Mouse (Mus musculus): ENCODE measurements around the gene 4930449I24Rik.
"Not testable (repeated sequence)": the region's sequence is repeated elsewhere in the genome, so short reads cannot be mapped to it uniquely, and the experiment has no call there.

The 4930449I24Rik gene

DNA sequence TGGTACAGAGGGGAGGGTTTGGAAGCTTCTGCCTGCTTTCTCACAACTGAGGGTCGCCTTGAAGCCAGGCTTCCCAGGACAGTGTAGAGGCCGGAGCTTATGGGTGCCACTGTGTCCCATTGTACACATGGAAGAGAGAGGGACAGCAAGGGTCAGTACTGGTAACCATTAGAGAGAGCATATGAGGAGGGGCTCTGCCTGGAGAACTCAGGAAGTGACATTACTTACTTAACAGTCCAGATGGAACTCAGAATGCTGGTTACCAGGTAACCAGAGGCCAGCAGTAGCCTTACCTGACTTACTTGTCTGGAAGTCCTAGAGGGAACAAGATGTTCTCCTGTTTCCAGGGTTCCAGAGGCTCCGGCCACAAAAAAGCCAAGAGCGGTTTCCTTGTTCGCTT, at the start of gene 4930449I24Rik:
Gene 4930449I24Rik (plus strand): TSS at position 301 of the 400 bp plus-strand sequence.
- DNase-seq, result not testable (repeated sequence)

DNA sequence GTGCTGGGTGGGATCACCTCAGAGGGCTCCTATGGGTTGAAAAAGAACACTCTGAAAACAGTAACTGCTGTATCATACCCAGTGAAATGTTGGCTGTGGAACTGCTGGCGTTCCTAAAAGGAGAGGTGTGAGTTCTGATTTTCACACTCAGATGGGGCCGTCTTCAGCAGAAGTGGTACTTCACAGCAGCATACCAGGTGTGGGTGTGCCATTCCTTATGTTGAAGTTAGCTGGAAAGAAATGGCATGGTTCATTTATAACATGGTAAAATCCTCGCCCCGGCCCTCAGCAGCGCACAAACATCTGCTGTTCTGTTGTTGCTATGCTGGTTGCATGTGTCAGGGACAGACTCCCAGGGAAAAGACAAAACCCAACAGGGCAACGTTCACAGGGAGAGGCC, 48.6 kb upstream of the 4930449I24Rik start:
- no peak for DNase-seq

DNA sequence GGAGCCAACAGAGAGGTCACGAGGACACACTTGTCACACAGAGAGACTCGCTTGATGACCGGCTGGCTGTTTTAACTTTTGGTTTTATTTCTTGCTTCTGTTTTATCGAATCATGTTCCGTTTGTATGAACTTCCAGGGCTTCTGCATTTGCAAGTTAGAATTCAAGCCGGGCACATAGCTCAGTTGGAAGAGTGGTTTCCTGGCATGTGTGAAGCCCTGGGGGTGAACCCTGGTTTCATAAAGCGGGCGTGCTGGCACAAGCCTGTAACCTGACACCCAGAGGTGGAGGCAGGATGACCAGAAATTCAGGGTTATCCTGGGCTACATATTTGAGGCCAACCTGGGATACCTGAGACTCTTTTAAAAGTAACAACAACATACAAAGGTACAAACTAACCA, 40.6 kb upstream of the 4930449I24Rik start:
- peak; percentile 34 for DNase-seq

DNA sequence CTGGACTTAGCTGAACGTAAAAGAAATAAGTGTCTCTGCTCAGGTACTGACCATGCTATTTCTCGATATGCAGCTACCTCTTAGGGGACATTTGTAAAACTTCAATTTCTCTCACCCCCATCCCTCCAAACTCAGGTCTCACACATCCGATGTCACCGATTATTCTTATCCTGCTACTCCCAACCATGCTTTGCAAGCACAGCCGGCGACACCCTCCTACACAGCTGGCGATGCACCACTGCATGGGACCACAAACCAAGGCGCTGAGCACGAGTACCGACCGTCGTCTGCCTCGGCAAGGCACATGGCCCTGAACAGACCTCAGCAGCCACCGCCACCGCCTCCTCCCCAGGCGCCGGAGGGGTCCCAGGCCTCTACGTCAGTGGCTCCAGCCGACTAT, 35.5 kb upstream of the 4930449I24Rik start:
- DNase-seq, result no peak

- DNase-seq, result no peak
These were observed 33.9 kb upstream of the 4930449I24Rik start for GRCm38 (mm10) chr5:146468311-146468710.

- no peak for DNase-seq
These were observed 31.4 kb upstream of the 4930449I24Rik start for GRCm38 (mm10) chr5:146470821-146471220.

DNA sequence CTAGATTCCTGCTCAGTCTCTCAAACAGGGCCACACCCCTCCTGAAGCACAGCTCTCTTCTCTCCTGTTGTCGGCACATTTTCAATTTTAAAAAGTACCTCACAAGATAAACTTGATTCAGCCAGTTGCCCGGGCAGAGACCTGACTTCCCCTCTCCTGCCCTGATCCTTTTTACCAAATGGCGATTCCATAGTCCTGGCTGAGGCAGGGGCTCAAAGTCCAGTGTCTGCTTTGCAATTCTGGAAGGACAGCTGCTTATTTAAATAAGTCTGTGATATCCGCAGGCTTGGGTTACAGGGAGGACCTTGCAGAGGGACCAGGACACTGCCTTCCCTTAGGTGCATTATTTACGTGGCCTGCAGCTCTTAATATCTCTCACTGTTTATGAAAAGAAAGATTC, 30.9 kb upstream of the 4930449I24Rik start:
- DNase-seq, result no peak

GRCm38 (mm10) chr5:146471821-146472220, 30.4 kb upstream of the 4930449I24Rik start:
- no peak for DNase-seq

DNA sequence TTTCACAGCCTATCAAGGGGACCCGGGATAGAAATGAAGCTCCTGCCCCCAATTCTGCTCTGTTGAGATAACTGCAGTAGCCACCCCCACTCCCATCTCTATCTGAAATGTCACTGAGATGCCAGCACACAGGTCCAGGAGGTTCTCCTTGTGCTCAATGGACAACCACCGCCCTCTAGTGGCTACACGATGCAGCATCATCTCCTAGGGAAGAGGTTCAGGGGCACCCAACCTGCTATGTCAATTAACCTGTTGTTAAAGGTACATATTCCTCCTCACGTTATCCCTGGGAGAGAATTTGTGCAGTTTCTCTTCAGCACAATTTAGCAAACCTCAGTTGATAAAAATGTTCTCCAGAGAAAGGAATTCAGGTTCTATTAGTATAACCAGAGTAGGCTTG, 22.6 kb upstream of the 4930449I24Rik start:
- DNase-seq, result peak; percentile 49

DNA sequence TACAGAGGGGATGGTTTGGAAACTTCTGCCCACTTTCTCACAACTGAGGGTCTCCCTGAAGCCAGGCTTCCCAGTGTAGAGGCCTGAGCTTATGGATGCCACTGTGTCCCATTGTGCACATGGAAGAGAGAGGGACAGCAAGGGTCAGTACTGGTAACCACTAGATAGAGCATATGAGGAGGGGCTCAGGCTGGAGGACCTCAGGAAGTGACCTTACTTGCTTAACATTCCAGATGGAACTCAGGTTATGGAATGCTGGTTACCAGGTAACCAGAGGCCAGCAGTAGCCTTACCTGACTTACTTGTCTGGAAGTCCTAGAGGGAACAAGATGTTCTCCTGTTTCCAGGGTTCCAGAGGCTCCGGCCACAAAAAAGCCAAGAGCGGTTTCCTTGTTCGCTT, 20.5 kb upstream of the 4930449I24Rik start, which contains the start of gene Gm6408:
Gene Gm6408 (plus strand): TSS at position 301 of the 400 bp plus-strand sequence.
- DNase-seq, result not testable (repeated sequence)

DNA sequence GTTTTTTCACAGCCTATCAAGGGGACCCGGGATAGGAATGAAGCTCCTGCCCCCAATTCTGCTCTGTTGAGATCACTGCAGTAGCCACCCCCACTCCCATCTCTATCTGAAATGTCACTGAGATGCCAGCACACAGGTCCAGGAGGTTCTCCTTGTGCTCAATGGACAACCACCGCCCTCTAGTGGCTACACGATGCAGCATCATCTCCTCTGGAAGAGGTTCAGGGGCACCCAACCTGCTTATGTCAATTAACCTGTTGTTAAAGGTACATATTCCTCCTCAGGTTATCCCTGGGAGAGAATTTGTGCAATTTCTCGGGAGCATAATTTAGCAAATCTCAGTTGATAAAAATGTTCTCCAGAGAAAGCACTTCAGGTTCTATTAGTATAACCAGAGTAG, 13.2 kb upstream of the 4930449I24Rik start:
- DNase-seq, result peak; percentile 47

DNA sequence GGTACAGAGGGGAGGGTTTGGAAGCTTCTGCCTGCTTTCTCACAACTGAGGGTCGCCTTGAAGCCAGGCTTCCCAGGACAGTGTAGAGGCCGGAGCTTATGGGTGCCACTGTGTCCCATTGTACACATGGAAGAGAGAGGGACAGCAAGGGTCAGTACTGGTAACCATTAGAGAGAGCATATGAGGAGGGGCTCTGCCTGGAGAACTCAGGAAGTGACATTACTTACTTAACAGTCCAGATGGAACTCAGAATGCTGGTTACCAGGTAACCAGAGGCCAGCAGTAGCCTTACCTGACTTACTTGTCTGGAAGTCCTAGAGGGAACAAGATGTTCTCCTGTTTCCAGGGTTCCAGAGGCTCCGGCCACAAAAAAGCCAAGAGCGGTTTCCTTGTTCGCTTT, 11.1 kb upstream of the 4930449I24Rik start, which contains the start of gene Gm6370:
Gene Gm6370 (plus strand): TSS at position 301 of the 400 bp plus-strand sequence.
- not testable (repeated sequence) for DNase-seq

- DNase-seq, result not testable (repeated sequence)
These were observed 11.6 kb downstream of the 4930449I24Rik start, which contains the start of gene Gm3402 for GRCm38 (mm10) chr5:146513823-146514222. Gene Gm3402 (plus strand): TSS chr5:146514123.

DNA sequence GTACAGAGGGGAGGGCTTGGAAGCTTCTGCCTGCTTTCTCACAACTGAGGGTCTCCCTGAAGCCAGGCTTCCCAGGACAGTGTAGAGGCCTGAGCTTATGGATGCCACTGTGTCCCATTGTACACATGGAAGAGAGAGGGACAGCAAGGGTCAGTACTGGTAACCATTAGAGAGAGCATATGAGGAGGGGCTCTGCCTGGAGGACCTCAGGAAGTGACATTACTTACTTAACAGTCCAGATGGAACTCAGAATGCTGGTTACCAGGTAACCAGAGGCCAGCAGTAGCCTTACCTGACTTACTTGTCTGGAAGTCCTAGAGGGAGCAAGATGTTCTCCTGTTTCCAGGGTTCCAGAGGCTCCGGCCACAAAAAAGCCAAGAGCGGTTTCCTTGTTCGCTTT, 23.3 kb downstream of the 4930449I24Rik start, which contains the start of gene Gm3404:
Gene Gm3404 (plus strand): TSS at position 301 of the 400 bp plus-strand sequence.
- not testable (repeated sequence) for DNase-seq

DNA sequence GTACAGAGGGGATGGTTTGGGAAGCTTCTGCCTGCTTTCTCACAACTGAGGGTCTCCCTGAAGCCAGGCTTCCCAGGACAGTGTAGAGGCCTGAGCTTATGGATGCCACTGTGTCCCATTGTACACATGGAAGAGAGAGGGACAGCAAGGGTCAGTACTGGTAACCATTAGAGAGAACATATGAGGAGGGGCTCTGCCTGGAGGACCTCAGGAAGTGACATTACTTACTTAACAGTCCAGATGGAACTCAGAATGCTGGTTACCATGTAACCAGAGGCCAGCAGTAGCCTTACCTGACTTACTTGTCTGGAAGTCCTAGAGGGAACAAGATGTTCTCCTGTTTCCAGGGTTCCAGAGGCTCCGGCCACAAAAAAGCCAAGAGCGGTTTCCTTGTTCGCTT, 35.1 kb downstream of the 4930449I24Rik start, which contains the start of gene Gm3409:
Gene Gm3409 (plus strand): TSS at position 301 of the 400 bp plus-strand sequence.
- DNase-seq, result not testable (repeated sequence)

All from kidney, adult 18-20 months (tissue).